Mouse (Mus musculus): ENCODE data around the gene Spata45. TPM values are rescaled to one million over a fixed set of nuclear protein-coding genes. Genes with fewer than 3 reads are reported as not detected.
A peak's percentile ranks its signal among the peaks of the same experiment; 100 is the strongest.
"Not testable (repeated sequence)": the region's sequence is repeated elsewhere in the genome, so short reads cannot be mapped to it uniquely, and the experiment has no call there.

Gene Spata45
- not detected for total RNA-seq (2021)

DNA sequence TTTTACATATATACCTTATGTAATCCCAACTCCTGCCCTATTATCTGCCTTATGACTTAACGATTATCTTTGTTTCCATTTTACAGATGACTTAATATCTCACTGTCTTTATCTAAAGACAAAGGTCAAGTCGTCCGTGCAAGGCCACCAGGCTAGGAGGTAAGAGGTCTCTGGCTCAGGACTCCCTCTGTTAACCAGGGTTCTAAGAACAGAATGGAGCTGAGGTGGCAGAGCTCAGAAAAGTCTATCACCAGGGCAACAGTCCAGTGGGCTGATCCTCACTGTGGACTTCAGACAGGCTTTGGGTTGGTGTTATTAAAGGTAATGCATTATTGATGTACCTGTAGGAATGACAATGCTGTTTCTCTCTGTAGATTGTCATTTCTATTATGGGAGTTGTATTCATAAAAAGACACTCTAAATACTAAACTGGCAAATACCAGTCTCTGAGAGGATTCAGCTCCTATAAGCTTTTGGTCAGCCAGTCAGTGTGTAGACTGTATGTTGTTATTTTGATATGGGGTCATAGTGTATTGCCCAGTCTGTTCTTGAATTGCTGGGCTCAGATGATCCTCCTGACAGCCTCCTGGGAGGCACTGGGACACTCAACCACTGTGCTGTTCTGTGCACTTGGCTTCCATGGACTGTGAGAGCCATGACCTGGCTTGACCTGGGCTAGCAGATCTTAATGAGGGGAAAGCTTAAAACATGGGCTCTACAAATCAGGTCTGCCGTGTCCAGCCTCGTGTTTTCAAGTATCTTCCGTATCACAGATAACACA lies at the start of gene Spata45:
Spata45 (plus strand) TSS at position 86 of the 781 bp plus-strand sequence.
- DNase-seq, result no peak

DNA sequence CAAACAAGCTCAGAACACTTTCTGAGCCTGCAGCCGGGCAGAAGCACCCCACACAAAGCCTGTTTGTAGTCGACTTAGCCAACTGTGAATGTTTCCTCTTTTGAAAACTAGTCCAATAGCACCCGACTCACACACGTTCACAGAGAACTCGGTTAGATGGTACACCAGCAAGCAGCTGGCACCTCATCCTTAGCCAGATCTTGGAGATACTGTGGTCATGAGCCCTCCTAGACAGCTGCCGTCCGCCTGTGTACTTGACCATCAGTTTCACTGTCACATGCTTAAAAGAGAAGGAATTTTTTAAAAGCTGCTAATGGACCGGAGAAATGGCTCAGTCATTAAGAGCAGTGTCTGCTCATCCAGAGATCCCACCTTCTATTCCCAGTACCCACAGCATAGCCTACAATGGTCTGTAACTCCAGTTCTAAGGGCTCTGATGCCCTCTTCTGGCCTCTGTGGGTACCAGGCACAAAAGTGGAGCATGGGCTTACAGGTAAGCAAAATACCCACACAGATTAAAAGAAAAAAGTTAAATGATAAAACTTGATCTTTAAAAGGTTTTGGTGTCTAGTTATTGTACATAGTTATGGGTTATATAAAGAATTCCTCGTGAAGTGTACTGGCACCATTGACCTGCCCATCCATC lies 46.9 kb upstream of the Spata45 start:
- no peak for DNase-seq

DNA sequence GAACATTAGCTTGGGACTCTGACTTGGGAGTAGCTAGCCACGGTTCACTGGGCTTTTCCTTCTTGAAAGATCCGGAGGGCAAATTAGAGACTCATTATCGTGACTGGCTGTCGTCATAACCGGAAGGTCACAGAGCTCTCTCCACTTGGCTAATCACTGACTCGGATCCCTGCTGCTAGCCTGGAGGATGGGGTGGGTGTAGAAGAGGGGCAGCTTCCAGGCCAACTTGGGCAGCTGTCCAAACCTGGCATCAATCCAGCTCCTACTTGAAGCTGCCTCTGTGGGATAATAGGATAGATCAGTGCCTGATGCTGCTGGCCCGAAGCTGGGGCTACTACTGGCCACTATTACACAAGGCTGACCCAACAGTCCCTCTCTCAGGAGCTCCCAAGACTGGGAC lies 40.9 kb upstream of the Spata45 start:
- DNase-seq, result peak; percentile 85

DNA sequence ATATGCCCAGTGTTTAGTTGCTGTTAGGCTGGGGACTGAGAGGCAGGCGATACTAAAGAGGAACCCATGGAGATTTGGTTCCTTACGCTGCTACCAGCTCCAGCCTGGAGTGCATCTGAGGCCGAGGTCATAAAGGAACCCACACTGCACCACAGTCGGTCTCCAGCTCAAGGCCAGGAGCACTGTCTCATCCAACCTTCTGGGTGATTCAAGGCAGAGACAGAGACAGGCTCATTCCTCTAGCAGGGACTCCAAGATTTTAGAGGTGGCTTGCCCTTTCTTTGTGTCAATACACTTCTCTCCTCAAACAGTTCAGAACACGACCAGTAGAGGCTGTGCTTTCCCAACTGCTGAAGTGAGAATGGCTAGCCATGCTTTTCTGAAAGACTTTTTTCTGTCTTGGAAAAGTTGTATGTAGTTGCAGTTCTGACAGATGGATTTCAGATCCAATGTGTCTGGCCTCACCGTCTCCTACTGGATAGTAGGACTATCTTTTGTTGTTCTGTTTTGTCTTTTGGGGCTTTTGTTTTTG lies 40.0 kb upstream of the Spata45 start:
- no peak for DNase-seq

DNA sequence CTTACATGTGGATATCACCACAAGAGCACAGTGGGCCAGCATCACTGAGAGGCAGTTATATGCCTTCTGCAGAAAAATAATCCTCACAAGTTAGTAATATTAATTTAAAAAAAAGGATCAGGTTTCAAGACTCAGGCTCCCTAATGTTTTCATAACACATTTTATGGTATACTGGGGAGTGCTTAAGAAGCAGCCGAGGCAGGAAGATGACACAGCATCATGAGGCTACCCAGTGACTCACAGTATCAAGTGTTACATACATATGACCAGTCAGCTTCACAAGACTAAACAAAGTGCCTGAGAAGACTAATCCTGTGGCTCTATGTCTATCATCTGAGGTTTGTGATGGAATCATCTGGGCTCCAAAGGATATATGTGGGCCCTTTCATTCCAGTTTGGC lies 38.4 kb upstream of the Spata45 start:
- DNase-seq, result no peak

DNA sequence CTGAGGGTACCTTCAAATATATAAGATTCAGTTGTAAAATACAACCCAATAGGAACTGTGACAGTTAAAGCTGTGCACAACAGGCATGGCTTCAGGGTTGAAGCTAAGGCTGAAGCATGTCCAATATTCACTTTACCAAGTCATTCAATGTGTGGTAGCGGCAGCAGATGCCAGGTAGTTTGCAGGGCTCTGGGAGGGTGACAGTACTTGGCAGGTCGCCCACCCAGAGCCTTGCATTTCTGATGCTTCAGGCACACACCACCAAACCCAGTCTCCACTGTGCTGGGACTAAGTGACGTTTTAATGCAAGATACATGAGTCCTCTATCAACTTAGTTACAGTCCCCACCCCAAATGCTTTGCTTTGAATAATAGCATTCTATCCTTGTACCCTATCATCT lies 35.8 kb upstream of the Spata45 start:
- peak; percentile 34 for DNase-seq

DNA sequence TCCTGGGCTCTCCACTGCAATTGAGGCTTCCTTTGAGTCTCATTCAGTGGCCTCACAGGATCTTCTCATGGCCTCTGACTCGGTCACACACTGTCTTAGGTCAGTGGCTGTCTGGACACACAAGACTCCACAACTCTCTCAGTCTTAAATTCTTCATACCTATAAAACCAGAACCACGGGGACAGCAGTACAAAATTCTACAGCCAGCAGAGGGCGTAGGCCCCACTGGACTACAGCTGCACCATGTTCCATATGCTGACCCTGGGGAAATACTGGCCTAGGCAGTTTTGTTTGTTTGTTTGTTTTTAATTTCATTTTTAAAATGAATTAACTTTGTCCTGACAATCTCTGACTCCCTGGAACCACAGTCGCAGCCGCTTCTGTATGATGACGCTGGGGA lies 34.2 kb upstream of the Spata45 start:
- DNase-seq, result peak; percentile 39

DNA sequence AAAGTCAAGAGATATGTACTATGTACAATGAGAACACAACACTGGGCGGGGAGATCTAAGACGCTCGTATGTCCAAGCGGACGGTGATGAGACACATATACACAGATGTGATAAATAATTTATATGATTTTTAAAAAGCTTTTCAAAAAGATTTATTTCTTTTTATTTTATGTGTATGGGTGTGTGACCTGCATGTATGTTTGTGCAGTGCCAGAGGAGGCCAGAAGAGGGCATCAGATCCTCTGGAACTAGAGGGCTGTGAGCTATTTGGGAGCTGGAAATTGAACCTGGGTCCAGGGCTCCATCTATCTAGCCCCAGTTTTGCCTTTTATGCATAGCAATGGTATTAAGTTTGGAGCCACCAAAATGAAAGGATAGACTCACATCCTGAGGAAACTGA lies 27.7 kb upstream of the Spata45 start:
- no peak for DNase-seq

DNA sequence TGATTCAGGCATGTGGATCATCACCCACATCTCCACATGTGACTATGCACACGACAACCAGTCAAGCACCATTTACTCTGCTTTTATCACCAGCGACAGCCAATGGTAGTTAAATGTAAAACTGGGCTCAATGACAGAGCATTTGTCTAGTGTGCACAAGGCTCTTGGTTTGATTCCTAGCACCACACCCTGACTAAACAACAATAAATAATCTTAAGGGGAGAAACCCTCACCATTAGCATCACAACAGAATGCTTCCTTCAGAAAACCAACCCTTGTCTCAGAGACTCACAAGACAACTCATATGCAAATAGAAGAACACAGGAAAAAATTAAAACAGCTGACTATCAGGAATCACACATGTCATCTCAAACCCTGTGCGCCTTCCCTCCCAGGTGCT lies 22.2 kb upstream of the Spata45 start:
- DNase-seq, result no peak

DNA sequence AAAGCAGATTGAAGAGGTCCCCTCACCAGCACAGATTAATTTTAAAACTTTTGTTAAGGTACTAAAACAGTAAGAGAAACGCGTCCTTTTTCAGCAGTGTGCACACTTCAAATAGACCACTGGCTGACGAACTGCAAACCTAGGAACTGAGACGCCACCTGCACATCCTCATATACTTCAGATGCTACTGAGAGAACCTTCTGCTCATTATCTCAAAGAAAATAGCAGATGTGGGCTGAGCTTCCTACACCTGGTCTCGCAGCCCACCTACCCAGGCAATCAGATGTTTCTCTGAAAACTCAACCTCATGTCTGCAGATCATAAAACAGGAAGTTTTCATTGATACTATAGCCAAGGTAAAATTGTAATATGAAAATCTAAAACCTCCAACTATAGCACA lies 16.6 kb upstream of the Spata45 start:
- DNase-seq, result no peak

DNA sequence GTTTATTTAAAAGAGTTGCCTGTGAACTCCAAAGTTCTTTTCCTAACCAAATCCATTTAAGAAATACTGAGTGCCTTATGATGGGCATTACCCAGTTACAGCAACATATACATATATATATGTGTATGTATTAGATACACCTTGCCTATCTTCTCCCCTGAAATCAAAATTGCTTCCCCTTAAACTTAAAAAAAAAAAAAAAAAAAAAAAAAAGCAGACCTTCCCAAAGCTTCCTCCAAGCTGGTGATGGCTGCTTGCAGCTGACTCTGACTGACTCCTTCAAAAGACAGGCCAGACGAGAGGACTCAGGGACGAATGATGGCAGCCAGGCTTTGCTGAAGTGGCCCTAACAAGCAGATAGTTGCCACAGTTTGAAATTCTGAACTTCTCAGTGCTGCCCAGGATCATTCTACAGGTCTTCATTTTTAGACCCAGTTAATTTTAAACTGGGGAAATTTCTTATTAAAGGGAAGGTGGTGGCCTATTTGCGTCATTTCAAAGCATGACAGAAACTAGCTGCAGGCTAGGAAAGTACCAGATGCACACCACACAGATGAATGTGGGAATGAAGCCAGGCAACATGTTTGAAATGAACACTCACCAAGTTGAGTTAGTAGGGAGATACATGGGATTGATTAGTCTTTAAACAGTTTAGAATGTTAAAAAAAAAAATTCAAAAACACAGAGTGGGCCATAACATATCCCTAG lies 16.1 kb upstream of the Spata45 start:
- DNase-seq, result no peak

DNA sequence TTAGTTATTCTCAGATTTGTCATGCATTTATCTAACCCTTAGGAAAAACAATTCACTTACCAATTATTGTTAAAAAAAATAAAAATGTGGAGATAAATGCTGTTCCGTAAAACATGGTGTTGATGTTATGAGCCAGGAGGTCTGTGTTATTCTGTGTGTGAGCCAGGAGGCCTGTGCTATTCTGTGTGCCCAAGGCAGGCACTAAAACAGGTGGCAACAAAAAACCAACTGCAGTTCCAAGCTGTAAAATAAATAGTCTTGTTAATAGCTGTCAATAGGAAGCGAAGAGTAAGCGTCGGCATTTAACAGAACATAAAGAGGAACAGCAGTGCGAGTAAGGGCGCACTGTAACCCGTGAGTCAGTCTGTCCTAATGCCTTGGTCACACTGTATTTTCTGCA lies 15.4 kb upstream of the Spata45 start:
- no peak for DNase-seq

DNA sequence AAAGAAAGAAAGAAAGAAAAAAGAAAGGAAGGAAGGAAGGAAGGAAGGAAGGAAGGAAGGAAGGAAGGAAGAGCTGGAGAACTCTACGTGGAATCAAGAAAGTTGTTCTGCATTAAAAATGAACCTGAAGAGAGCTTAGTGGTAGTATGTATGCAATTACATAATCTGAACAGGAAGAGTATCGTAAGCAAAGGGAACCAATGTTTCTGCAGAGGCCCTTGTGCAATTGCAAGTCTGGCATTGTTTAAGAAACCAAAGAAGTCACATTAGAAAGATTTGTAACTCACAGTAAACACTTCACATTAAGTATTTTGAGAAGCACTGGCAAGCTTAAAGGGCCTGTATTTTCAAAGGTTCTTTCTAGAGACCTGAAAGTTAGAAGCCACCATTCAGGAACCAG lies 13.3 kb upstream of the Spata45 start:
- no peak for DNase-seq

DNA sequence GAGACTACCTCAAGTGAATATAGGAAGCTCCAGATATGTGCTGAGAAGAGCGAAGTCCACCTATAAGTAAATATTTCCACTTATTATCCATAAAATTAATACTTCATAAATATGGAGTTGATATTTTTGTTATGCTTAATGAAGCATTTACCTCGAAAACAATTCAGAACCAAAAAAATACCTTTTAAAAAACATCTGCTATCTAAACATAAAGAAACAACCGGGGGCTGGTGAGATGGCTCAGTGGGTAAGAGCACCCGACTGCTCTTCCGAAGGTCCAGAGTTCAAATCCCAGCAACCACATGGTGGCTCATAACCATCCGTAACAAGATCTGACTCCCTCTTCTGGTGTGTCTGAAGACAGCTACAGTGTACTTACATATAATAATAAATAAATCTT lies 12.6 kb upstream of the Spata45 start:
- not testable (repeated sequence) for DNase-seq

DNA sequence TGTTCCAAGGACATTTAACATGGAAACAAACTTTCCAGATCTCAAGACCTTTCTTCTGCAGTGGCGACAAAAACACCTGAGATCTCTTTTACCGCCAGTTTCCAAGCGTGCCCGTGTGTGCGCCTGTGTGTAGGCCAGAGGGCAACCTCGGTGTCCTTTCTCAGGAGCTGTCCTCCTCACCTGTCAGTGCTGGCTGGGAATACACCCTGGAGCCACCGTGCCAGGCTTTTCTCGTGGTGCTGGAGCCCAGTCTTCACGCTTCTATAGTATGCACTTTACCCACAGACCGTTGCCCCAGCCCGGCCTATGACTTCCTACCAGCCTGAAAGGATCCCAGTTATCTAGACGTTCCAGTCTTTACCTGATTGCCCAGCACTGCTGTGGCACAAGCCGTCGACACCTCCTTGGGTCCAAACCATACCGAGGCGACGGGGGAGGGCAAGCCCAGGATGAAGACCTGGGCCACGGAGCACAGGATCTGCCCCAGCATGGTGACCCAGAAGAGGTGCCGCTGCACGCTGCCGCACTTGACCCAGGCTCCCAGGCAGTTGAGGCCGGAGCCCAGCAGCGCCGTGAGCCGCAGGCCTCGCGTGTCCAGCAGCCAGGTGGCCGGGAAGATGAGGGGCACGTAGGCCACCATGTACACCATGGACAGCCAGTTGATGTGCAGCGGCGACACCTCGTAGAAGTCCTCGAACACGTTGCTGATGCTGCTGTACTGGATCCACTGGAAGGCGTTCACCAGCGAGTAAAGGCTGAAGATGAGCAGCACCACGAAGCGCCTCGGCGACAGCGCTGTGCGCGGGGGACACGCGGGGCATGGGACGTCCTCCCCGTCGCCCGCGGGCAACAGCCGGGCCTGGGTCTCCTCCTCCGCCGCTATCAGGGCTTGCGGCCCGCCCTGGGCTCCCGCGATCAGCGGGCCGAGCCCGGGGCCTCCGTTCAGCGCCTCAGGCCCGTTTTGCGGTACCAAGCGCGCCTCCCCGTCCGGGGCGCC lies 11.1 kb upstream of the Spata45 start:
- peak; percentile 14 for DNase-seq

DNA sequence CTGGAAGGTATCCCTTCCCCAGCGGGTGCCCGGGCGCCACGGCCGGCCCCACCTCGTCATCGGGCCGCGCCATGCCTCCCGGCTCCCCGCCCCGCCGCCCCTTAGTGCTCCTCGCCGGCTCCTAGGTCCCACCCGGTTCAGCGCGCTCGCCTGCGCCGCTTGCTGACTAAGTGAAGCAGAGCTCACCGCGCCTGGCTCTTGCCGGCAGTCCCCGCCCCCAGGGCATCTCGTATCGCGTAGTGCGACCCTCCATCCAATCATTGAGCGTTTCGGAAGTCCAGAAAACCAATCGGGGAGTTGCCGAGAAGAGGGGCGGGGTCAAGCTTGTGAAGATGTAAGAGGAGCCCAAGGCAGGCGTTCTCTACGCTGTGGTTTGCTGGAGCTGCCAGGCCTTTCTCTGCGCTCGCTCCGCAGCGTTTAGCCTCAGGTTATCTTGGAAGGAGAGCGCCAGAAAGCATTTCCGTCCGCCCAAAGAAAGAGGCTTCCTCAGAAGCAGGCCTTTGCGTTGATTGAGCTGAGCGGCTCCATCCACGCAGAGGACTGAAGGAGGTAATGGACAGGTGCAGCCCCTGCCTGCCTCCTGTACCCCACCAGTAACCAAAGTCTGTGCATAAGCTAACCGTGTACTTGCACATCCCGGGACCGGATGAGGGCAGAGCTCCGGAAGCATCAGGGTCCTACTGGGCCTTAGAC lies 10.3 kb upstream of the Spata45 start, which contains the start of gene Flvcr1:
Flvcr1 (minus strand) TSS at position 138 of the 693 bp plus-strand sequence.
- peak; percentile 98 for DNase-seq

DNA sequence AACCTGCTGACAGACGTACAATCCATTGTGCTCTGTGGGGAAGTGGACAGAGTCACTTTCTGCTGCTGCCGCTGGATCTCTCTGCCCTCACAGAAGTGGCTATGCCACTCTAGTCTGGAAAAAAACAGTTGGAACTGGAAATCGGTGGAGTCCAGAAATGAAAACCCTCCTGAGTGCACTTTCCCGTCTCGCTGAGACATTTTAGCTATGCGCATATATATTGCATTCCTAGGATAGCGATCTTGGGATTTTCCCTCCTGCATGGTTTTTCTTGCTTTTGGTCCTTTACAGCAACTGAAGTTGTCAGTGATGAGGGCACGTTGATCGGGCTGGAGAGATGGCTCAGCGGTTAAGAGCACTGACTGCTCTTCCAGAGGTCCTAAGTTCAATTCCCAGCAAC lies 6.3 kb upstream of the Spata45 start:
- DNase-seq, result no peak

DNA sequence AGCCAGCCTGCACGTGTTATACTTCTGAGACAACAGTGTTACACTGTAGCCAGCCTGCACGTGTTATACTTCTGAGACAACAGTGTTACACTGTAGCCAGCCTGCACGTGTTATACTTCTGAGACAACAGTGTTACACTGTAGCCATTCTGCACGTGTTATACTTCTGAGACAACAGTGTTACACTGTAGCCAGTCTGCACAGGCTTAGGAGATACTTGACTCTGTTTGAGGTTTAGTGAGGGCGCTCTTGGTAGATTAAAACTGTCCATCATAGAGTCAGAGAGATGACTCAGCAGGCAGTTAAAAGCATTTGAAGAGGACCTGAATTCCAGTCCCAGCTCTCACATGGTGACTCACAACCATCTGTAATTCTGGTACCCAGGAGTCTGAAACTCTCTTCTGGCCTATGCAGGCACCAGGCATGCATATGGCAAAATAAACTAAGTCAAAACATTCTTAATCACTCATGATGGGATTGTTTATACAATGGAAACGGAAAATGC lies 5.5 kb upstream of the Spata45 start:
- not testable (repeated sequence) for DNase-seq

DNA sequence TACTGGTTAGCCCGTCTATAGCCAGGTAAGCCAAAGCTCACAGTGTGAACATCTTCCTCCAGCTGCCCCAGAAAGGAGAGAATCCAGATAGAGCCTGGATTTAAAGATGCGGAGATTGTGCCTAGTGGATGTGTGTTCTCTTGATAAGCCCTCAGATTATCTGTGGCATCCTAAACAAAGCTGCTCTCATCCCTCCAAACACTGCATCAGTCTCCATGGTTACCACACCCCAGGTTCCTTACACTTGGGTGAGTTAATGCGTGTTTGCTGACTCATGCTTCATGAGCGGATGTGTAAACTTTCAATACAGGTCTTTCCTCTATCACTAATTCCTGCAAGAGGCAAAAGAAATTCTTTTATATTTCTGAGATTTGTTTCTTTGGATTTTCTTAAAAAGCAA lies 790 bp upstream of the Spata45 start:
- no peak for DNase-seq

DNA sequence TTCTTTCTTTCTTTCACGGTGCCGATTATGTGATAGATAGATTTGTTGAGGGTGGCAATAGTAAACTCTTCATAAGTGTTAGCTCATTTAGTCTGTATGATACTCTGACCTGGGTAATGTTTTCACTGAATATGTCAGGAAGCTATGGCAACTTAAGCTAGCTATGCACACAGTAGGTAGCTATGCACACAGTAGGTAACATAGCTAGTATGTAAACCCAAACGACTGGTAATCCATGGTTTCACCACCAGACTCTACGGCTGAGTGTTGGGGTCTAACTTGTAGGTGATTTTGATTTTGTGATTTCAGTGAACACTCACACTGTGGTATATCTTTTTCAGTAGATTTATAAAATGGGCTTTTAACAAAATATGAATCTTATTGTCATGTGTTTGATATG lies 1.6 kb downstream of the Spata45 start:
- no peak for DNase-seq

DNA sequence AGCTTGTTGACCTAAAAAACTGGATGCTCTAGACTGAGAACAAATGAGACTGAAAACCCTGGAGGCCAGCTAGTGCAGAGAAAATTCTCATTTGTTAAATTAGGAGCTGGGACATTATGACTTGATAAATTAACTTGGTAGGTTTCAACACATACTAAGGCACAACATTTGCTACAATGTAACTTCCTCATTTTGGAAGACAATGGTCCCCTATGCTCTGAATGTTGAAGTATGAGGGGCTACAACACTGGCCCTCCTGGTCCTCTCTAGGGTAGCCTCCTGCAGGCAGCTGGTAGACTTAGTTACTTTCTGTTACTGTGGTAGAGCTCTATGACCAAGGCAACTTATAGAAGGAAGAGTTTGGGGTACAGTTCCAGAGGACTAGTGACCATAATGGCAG lies 4.9 kb downstream of the Spata45 start:
- DNase-seq, result no peak

All from heart, postnatal 4 days (tissue).